Mouse (Mus musculus) CH12.LX (cell line): ENCODE results near the gene Cib1. TPM values are rescaled to one million over a fixed set of nuclear protein-coding genes. Genes with fewer than 3 reads are reported as not detected.

Source experiments
- DNase-seq: peaks from one replicate; pipeline ENCODE4 v3.0.0-alpha.2; 2013; ENCODE audit errors: extremely low read depth
- H3K27ac ChIP-seq: 2 replicates; pipeline ENCODE4 v1.5.1; 2012; ENCODE audit warnings: low read depth, mild to moderate bottlenecking, control low read depth, moderate library complexity; ENCODE audit not compliant: insufficient read depth
- H3K27me3 ChIP-seq: replicated peaks from 2 replicates; pipeline ENCODE3; 2012; ENCODE audit warnings: inconsistent platforms
- H3K36me3 ChIP-seq, 2 experiments: replicated peaks in 1 of 2; 2 replicates each; pipeline versions ENCODE3 to v1.6.1; 2012; ENCODE audit warnings: inconsistent platforms in 1 of 2, low read length in 1 of 2, mild to moderate bottlenecking in 1 of 2, mixed read lengths in 1 of 2, moderate library complexity in 1 of 2; ENCODE audit not compliant: control insufficient read depth in 1 of 2, insufficient read depth in 1 of 2
- H3K4me1 ChIP-seq, 2 experiments: 2 replicates each; pipeline ENCODE4 v1.6.1; 2012; ENCODE audit warnings: inconsistent platforms in 1 of 2, moderate library complexity in 1 of 2; ENCODE audit not compliant: insufficient read depth in 2 of 2, control insufficient read depth in 1 of 2
- H3K4me2 ChIP-seq: 2 replicates; pipeline ENCODE4 v1.6.1; 2012; ENCODE audit warnings: low read depth, mild to moderate bottlenecking, control low read depth; ENCODE audit not compliant: poor library complexity, insufficient read depth, severe bottlenecking
- H3K4me3 ChIP-seq, 3 experiments: fragments of 150-350 bp in 1 of 3; sonication (generic) in 1 of 3; replicated peaks in 1 of 3; 2 replicates each; pipeline versions ENCODE3 to v1.5.1; 2011 to 2012; ENCODE audit warnings: low read depth in 2 of 3, low read length in 2 of 3, mild to moderate bottlenecking in 2 of 3, moderate library complexity in 2 of 3, control low read depth in 1 of 3, improper control_type of control experiment in 1 of 3, inconsistent platforms in 1 of 3, mixed read lengths in 1 of 3; ENCODE audit not compliant: poor library complexity in 1 of 3
- H3K79me2 ChIP-seq: replicated peaks from 2 replicates; pipeline ENCODE4 v1.6.1; 2012; ENCODE audit warnings: mild to moderate bottlenecking, moderate library complexity; ENCODE audit not compliant: control insufficient read depth, poor library complexity, insufficient read depth, severe bottlenecking; ENCODE audit errors: extremely low read depth
- H3K9ac ChIP-seq: 2 replicates; pipeline ENCODE4 v1.6.1; 2012; ENCODE audit warnings: low read depth, mild to moderate bottlenecking, control low read depth, moderate library complexity; ENCODE audit not compliant: insufficient read depth
- H3K9me3 ChIP-seq: replicated peaks from 2 replicates; pipeline ENCODE3; 2012; ENCODE audit warnings: low read length, inconsistent platforms, mixed read lengths
- BHLHE40 ChIP-seq: IDR thresholded peaks from 2 replicates; pipeline ENCODE4 v1.6.1; 2011; ENCODE audit warnings: mild to moderate bottlenecking, low read depth, low read length, improper control_type of control experiment
- CHD1 ChIP-seq: IDR thresholded peaks from 2 replicates; pipeline ENCODE4 v1.6.1; 2012; ENCODE audit warnings: low read depth, low read length, improper control_type of control experiment, inconsistent platforms
- JUN ChIP-seq: IDR thresholded peaks from 2 replicates; pipeline ENCODE4 v1.6.1; 2011; ENCODE audit warnings: low read depth, mild to moderate bottlenecking, low read length, improper control_type of control experiment, moderate library complexity; ENCODE audit not compliant: insufficient read depth
- MAX ChIP-seq: IDR thresholded peaks from 2 replicates; pipeline ENCODE4 v1.6.1; 2011; ENCODE audit warnings: low read length, improper control_type of control experiment
- MAZ ChIP-seq: IDR thresholded peaks from 2 replicates; pipeline ENCODE4 v1.6.1; 2012; ENCODE audit warnings: low read depth, mild to moderate bottlenecking, inconsistent platforms, low read length, improper control_type of control experiment, moderate library complexity
- MEF2A ChIP-seq: IDR thresholded peaks from 2 replicates; pipeline ENCODE4 v1.6.1; 2014; ENCODE audit warnings: low read depth, mild to moderate bottlenecking, inconsistent platforms, low read length, improper control_type of control experiment, borderline replicate concordance
- PAX5 ChIP-seq: IDR thresholded peaks from 2 replicates; pipeline ENCODE4 v1.6.1; 2012; ENCODE audit warnings: low read length, inconsistent platforms, mixed read lengths
- UBTF ChIP-seq: IDR thresholded peaks from 2 replicates; pipeline ENCODE4 v1.6.1; 2012; ENCODE audit warnings: low read depth, mild to moderate bottlenecking, inconsistent platforms, low read length, improper control_type of control experiment, moderate library complexity
- USF1 ChIP-seq: IDR thresholded peaks from 2 replicates; pipeline ENCODE4 v1.6.1; 2014; ENCODE audit warnings: low read depth, mild to moderate bottlenecking, inconsistent platforms, low read length, improper control_type of control experiment
- USF2 ChIP-seq: conservative IDR thresholded peaks from 2 replicates; pipeline ENCODE4 v1.6.1; 2011; ENCODE audit warnings: low read depth, low read length, improper control_type of control experiment
- ZC3H11A ChIP-seq: IDR thresholded peaks from 2 replicates; pipeline ENCODE4 v1.6.1; 2012; ENCODE audit warnings: low read depth, mild to moderate bottlenecking, inconsistent platforms, low read length, improper control_type of control experiment
- dilution Hi-C: fragments of 300-500 bp; cut with MboI; formaldehyde crosslinking; loops from 2 replicates; pipeline ENCODE4 v1.14.3; 2020; ENCODE audit warnings: low sequenced_read_pairs; ENCODE audit not compliant: extremely low pct_unique_long_range_greater_than_20kb, extremely low pct_ligation_motif_present
- in situ Hi-C: fragments of 300-500 bp; cut with MboI; formaldehyde crosslinking; loops from 3 replicates; pipeline ENCODE4 v1.14.3; 2019; ENCODE audit warnings: low sequenced_read_pairs, low pct_ligation_motif_present, low pct_unique_long_range_greater_than_20kb, mixed read lengths
- polyA plus RNA-seq: library from polyadenylated mRNA; unstranded; fragments of >175 nt; gene quantifications from 2 replicates; pipeline ENCODE4 v1.2.1, GENCODE M21; 2012; ENCODE audit warnings: low read depth; ENCODE audit not compliant: insufficient read length
- total RNA-seq, 2 experiments: library from RNA; depleted of rRNA; stranded (reverse); fragments of 300-350 nt in 1 of 2; fragments of >200 nt in 1 of 2; gene quantifications; 2 replicates each; pipeline ENCODE4 v1.2.3; 2012 to 2014

The Cib1 gene
- total and polyA plus RNA-seq, 3 experiments: 29.1 to 73.1 (median 48.1) TPM

- in situ Hi-C loops (no loop called here), dilution Hi-C loops (no loop called here)
- no peak for DNase-seq
- no peaks in the 10 kb centered on the region for H3K79me2 ChIP-seq
- H3K4me1 ChIP-seq: peaks cover 30 to 62% of the 10 kb centered on the region in 2 experiments
- H3K36me3 ChIP-seq: no peaks in the 10 kb centered on the region
- no peaks in the 10 kb centered on the region for H3K27me3 ChIP-seq
- H3K27ac ChIP-seq: no peak overlapping the region
- H3K9ac ChIP-seq: no peak overlapping the region
- no peaks in the 10 kb centered on the region for H3K9me3 ChIP-seq
- TF ChIP-seq USF1 (peak; percentile 69), PAX5 (no peak), USF2 (peak; percentile 57; the same call in 1 of the 2 replicates), BHLHE40 (peak; percentile 59), CHD1 (no peak), ZC3H11A (no peak), MAX (0 out of 2 replicates have a peak, but pooled peaks have one; percentile 34)
- TF ChIP-seq, all 38 proteins: peak for 4
- H3K4me2 ChIP-seq: no peak overlapping the region
- no peak overlapping the region for H3K4me3 ChIP-seq
These were observed 43.3 kb downstream of the Cib1 start for GRCm38 (mm10) chr7:80189147-80189933.

- H3K36me3 ChIP-seq: no peaks in the 10 kb centered on the region
- no peak overlapping the region for H3K27ac ChIP-seq
- no peak for TF ChIP-seq CHD1
- no peak for TF ChIP-seq MAZ
- peaks cover 27 to 59% of the 10 kb centered on the region in 2 experiments for H3K4me1 ChIP-seq
- no peak overlapping the region for H3K4me3 ChIP-seq
- in situ Hi-C loops (no loop called here), dilution Hi-C loops (no loop called here)
- no peak overlapping the region for H3K9ac ChIP-seq
- H3K9me3 ChIP-seq: no peaks in the 10 kb centered on the region
- H3K27me3 ChIP-seq: no peaks in the 10 kb centered on the region
- H3K4me2 ChIP-seq: no peak overlapping the region
- H3K79me2 ChIP-seq: no peaks in the 10 kb centered on the region
- no peak for DNase-seq
These were observed 44.0 kb downstream of the Cib1 start for GRCm38 (mm10) chr7:80188579-80189125.

- Histone ChIP-seq H3K36me3 (no peaks in the 10 kb centered on the region), H3K4me3 (no peak overlapping the region), H3K27ac (no peak overlapping the region), H3K9me3 (no peaks in the 10 kb centered on the region), H3K4me2 (no peak overlapping the region), H3K4me1 (peaks cover 23 to 59% of the 10 kb centered on the region in 2 experiments), H3K9ac (no peak overlapping the region), H3K79me2 (no peaks in the 10 kb centered on the region), H3K27me3 (no peaks in the 10 kb centered on the region)
- TF ChIP-seq ZC3H11A: no peak
- TF ChIP-seq MEF2A: no peak
- no peak for TF ChIP-seq UBTF
- no peak for TF ChIP-seq JUN
- DNase-seq: no peak
- in situ Hi-C loops: no loop called here
- dilution Hi-C loops: no loop called here
These were observed 45.1 kb downstream of the Cib1 start for GRCm38 (mm10) chr7:80187501-80187900.
